Mouse (Mus musculus): ENCODE measurements around the gene Abhd17a.

The Abhd17a gene

DNA sequence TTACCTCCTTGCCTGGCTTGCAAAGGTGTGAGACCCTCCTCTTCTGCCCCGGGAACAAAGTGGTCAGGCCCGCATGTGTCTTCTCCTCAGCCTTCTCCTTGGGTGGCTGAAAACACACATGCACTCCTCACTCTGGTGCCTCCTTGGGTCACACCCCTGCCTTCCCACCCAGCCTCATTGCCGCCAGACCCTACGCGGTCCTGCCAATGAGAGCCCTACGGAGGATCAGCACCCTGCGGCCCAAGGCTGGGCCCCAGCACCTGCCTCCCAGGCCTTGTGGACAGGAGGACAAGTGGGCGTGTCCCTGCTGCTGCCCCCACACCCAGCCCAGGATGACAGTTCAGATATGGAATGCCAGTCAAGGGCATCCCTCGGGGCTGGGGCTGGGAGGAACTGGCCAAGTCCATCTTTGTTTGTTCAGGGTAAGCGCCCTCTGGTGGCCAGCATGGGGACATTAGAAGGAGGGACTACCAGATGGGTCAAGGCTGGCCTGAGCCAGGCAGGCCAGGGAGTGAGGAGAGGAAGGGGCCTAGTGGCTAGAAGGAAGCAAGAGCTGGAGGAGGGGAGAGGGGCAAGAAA is 41.6 kb downstream of the Abhd17a start:
- DNase-seq (ENCODE audit: low read depth, low spot score): no peak

DNA sequence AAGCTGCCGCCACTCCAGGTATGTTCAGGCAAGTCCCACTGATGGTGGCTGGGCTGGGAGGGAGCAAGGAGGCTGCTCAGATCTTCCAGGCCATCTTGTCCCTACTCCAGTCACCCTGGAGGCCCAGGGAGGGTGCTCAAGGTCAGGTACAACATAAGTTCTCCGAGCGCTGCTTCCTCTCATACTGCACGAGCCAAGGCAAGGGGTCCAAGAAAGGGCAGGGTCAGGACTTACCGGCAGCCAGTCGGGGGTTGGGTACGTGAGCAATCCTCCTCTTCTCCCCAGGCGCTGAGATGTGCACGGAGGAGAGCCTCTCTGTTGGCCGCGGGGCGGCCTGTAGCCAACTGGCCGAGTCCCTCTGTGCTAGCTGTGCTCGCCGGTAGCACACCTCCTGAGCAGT is 42.6 kb downstream of the Abhd17a start:
- no peak for DNase-seq (ENCODE audit: low read depth, low spot score)

DNA sequence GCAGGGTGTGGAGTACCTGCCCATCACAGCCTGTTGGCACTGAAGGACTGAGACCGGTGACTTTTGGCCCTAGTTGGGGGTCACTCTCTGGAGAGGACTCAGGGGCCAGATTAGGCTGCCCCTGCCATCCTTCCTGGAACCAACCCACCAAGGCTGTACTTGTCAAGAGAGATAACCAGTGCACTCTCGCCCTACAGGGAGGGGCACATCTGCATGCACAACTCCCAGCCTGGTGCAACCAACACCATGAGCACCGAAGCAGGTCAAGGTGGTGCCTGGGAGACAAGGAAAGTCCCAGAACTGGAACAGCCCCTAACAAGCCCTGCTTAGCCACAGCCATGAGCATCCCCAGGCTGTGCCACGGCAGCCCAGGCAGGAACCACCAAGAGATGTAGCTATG is 43.2 kb downstream of the Abhd17a start:
- no peak for DNase-seq (ENCODE audit: low read depth, low spot score)

DNA sequence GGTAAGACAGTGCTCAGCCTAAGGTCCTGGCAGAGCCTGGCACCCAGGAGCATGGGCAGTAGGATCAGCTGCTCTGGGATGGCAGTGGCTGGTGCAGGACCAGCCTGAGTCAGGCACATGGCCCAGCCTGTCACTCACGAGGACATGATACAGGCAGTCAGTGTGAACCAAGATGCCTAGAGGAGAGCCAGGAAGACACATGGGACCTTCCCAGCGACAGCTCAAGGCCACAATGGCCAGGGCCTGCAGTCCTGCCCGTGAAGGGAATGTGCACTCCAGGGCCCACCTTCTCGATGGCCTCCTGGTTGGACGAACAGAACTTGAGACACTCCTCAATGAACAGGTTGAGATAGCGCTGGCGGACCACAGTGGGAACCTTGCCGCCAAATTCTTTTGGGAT is 44.6 kb downstream of the Abhd17a start:
- DNase-seq (ENCODE audit: low read depth, low spot score): no peak

DNA sequence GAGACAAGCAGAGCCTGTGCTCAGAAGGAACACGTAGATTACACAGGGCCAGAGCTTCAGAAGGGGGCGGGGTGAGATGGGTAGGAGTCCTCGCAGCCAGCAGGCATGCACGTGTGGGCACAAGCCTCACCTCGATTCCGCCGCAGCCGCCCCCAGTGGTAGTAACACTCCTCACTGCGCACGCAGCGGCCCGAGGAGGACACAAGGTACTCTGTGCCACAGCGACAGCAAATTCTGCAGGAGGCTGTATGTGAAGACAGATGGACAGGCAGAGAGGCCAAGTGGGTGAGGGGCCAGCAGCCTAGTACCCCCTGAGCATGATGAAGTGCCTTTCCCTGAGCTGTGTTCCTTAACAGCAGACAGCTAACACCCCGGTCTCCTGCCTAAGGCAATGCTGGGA is 46.3 kb downstream of the Abhd17a start:
- DNase-seq (ENCODE audit: low read depth, low spot score): no peak

DNA sequence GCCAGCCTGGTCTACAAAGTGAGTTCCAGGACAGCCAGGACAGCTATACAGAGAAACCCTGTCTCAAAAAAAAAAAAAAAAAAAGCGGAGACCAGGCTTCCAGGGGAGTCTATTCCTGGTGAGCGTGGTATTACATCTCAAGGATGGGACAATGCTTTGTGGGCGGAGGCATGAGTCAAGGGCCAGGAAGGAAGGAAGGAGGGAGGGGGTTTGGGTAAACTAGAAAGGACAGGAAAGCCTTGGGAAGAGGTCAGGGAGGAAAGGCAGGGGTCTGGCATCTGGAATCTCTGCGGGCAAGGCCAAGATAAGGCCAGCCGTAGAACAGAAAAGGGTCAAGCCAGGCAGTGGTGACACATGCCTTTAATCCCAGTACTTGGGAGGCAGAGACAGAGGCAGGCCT is 50.6 kb downstream of the Abhd17a start:
- DNase-seq (ENCODE audit: low read depth, low spot score): no peak

DNA sequence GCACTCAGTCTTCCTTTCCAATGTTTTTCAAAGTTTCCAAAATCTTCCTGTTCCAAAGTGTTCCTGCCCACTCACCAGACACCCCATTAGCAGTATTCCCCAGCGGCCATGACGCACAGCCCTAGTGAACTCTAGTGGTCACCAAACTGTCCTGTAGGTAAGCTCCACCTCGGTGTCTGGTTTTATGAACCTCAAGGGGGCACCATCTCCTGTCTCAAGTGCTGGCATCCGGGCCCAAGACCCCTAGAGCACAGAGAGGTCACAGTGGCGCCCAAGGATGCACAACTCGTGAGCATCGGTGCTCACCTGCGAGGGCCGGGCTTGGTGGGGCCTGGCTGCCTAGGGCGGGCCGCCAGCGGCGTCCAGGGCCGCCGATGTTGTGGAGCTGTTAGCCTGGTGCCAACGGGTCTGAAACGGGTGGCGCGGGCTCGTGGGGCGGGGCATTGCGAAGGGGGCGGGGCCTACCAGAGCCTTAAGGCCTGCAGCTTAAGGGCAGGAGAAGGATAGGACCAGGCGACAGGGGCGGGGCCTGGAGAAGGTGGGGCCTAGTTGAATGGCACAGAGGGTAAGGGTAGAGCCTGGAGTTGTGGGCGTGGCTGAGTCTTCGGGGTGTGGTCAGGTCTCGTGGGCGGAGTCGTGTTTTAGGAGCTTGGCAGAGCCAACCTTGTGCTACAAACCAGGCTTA is 51.3 kb downstream of the Abhd17a start, which contains the start of gene Atp8b3:
Gene Atp8b3 (minus strand): TSS at position 415 of the 685 bp plus-strand sequence.
- peak; percentile 99 for DNase-seq (ENCODE audit: low read depth, low spot score)

DNA sequence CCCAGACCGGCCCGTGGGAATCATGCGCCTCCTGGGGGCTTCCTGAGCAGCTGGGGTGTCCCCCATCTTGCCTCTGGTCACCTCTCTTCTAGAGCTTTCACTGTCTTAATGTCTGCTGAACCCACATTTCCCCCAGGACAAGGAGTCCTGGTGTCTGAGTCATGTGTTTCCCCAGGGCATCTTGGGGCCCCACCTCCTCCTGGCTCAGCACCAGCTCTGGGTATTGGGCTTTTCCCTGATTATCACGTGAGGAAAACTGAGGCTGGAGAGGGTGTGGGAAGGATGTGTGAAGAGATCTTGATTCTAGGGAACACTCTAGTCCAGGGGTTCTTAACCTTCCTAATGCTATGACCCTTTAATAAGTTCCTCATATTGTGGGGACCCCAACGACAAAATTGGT is 52.0 kb downstream of the Abhd17a start:
- DNase-seq (ENCODE audit: low read depth, low spot score): no peak

DNA sequence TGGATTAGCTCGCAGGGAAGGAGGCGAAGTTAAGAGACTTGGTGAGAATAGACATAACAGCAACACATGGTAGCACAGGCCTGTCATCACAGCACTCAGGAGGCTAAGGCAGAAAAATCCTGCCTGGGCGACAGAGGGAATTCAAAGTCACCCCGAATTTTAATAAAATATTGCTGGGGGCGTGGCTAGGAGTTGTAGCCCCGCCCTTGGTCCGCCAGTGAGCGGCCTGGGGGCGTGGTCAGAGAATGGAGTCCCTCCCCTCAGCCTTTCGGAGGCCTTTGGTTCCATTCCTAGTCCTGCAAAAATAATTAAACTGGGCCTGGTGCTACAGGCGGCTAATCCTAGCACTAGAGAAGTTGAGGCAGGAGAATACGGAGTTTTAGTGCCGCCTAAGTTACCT is 54.4 kb downstream of the Abhd17a start:
- DNase-seq (ENCODE audit: low read depth, low spot score): peak; percentile 73

DNA sequence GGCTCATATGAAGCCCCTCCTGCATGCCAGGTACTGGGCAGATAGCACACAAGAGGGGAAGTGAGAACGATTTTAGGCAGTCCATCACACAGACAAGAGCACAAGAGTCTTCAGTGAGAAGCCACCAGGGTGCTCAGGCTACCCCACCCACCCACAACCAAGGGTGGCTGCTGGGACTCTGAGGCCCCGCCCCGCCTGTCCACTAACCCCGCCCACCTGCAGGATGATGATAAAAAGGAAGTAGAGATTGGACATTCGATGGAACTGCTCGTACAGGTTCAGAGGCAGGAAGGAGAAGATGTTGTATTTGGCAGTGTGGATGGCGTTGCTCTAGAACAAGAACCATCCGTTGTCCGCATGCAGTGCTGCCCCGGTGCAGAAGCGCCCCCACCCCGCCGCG is 55.1 kb downstream of the Abhd17a start:
- DNase-seq (ENCODE audit: low read depth, low spot score): peak; percentile 67

DNA sequence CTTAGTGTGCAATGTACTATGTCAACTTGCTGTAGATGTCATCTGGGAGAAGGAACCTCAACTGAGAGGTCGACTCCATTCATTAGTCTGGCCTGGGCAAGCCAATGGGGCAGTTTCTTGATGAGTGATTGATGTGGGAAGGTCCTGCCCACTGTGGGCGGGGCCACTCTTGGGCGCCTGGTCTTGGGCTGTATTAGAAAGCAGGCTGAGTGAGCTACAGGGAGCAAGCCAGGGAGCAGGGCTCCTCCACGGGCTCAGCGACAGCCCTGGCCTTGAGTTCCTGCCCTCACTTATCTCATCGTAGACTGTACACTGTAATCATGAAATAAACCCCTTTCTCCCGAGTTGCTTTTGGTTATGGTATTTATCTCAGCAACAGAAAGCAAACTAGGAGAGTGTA is 56.4 kb downstream of the Abhd17a start:
- peak; percentile 73 for DNase-seq (ENCODE audit: low read depth, low spot score)
